Mouse (Mus musculus) lung, postnatal 0 days (tissue): ENCODE measurements at regions not wholly inside any gene's neighbourhood (a gene's known extent, or its start where the extent isn't known, plus 50 kb on each side); places are given as distances from the start of the nearest gene placed in this dataset.

Experiments
- ATAC-seq: fragments of 200-750 bp; cut with Nextera tagmentation; 2 replicates; pipeline ENCODE4 v1.8.0; 2017; ENCODE audit warnings: moderate library complexity
- DNase-seq: peaks from one replicate; pipeline ENCODE4 v3.0.0-alpha.2; 2016; ENCODE audit warnings: low spot score
- H3K27ac ChIP-seq: fragments of 300-500 bp; sonication (generic); 2 replicates; pipeline ENCODE4 v1.5.1; 2014; ENCODE audit warnings: antibody characterized with exemption, mild to moderate bottlenecking, low read length, mixed read lengths
- H3K27me3 ChIP-seq: fragments of 300-500 bp; sonication (generic); replicated peaks from 2 replicates; pipeline ENCODE4 v1.6.1; 2014; ENCODE audit warnings: low read length, mixed read lengths; ENCODE audit not compliant: insufficient read depth
- H3K36me3 ChIP-seq: fragments of 300-500 bp; sonication (generic); 2 replicates; pipeline ENCODE4 v1.6.1; 2014; ENCODE audit warnings: low read length, mixed read lengths; ENCODE audit not compliant: insufficient read depth
- H3K4me1 ChIP-seq: fragments of 300-500 bp; sonication (generic); 2 replicates; pipeline ENCODE4 v1.6.1; 2014; ENCODE audit warnings: antibody characterized with exemption, low read depth, low read length, mixed read lengths; ENCODE audit not compliant: insufficient read depth
- H3K4me2 ChIP-seq: fragments of 300-500 bp; sonication (generic); replicated peaks from 2 replicates; pipeline ENCODE4 v1.6.1; 2014; ENCODE audit warnings: low read depth, mild to moderate bottlenecking, low read length, moderate library complexity, mixed read lengths
- H3K4me3 ChIP-seq: fragments of 300-500 bp; sonication (generic); 2 replicates; pipeline ENCODE4 v1.5.1; 2014; ENCODE audit warnings: low read depth, low read length
- H3K9ac ChIP-seq: fragments of 300-500 bp; sonication (generic); replicated peaks from 2 replicates; pipeline ENCODE4 v1.6.1; 2014; ENCODE audit warnings: low read depth, mild to moderate bottlenecking
- H3K9me3 ChIP-seq: fragments of 300-500 bp; sonication (generic); 2 replicates; pipeline ENCODE4 v1.6.1; 2016; ENCODE audit warnings: low read length, mixed read lengths
- CTCF ChIP-seq: IDR thresholded peaks from 2 replicates; pipeline ENCODE4 v1.5.1; 2016; ENCODE audit warnings: antibody characterized with exemption, mild to moderate bottlenecking
- EP300 ChIP-seq: IDR thresholded peaks from 2 replicates; pipeline ENCODE4 v1.6.1; 2016; ENCODE audit warnings: antibody characterized with exemption, mild to moderate bottlenecking, control low read depth
- WGBS: fragments of 180-500 bp; shearing (Covaris S2); extraction: QIAGEN DNeasy Blood & Tissue Kit; methylation state at CpG from one replicate; pipeline ENCODE4 v1.1.7; 2014; 5-methylcytosine and 5-hydroxymethylcytosine counted together

DNA sequence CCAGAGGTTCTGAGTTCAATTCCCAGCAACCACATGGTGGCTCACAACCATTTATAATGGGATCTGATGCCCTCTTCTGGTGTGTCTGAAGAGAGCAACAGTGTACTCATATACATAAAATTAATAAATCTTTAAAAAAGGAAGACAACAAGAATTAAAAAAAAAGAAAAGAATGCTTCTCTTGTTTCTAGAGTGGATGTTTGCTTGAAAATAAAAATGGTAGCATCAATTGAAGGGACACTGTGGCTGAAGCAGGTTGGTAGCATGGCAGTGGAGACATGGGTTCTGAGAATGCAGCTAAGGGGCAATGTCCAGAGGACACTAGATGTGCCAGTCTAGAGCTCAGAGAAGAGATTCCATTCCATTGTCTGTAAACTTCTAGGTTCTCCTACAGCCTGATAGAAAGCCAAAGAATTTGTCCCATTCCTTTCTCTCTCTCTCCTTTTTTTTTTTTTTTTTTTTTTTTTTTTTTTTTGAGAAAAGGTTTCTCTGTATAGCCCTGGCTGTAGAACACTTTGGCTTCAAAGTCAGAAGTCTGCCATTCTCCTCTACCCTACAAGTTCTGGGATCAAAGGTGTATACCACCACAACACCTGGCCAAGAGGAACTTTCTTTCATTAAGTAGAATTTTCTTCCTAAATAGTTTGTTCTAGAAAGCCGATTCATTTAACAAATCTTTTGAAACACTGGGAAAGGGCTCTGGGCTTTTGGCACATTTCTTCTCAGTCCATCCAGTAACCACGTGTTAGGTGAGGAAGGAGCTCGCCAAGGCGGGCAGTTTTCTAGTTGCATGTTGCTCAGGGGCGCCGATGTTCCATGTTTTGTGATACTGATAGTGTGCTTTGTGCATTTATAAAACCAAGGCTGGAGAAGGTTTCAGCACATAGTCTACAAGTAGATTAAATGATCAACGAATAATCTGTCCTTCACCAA, 158.1 kb downstream of the Qrsl1 start:
- Histone ChIP-seq H3K4me1 (no peaks in the 10 kb centered on the region), H3K27me3 (no peaks in the 10 kb centered on the region), H3K4me3 (no peak overlapping the region), H3K27ac (no peak overlapping the region), H3K9ac (no peak overlapping the region), H3K4me2 (no peak overlapping the region), H3K36me3 (no peaks in the 10 kb centered on the region), H3K9me3 (no peaks in the 10 kb centered on the region)
- ATAC-seq (no peak), DNase-seq (no peak)
- WGBS = 92% methylated on average over 7 of the region's 7 CpGs
- TF ChIP-seq EP300 (no peak), CTCF (no peak)

DNA sequence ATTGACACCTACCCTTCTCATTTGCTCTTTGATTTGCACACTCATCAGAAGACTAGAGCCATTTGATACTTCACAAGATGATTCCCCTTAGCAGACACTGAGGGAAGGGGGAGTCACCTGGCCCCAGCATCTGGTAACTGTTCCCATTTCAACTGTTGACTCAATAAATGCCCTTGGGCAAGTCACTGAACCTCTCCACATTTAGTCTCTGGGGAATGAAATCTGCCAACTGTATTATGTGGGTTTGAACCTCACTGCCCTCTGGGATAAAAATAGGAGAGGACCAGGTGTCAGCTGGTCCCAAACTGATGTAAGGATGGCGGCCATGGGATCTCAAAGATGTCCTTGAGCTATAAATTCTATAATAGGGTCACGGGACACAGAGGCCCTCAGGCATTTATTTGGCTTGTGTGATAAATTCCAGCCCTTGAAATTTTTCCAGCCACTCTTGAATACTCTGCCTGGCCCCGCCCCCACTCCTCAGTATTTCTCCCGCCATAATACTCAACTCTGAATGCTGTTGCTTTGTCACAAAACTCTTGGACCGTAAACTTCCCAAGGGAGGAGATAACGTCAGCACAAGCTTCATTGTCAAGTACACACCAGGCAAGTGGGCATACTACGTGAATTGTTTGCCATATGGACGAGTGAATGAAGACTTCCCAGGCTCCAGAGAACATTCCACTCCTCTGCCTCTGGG, 155.5 kb downstream of the Qrsl1 start:
- Histone ChIP-seq H3K27ac (no peak overlapping the region), H3K9ac (no peak overlapping the region), H3K4me1 (no peaks in the 10 kb centered on the region), H3K4me3 (no peak overlapping the region), H3K36me3 (no peaks in the 10 kb centered on the region), H3K4me2 (no peak overlapping the region), H3K27me3 (no peaks in the 10 kb centered on the region), H3K9me3 (no peaks in the 10 kb centered on the region)
- WGBS = 50% methylated on average over 8 of the region's 8 CpGs
- TF ChIP-seq CTCF (no peak), EP300 (no peak)
- ATAC-seq = no peak
- no peak for DNase-seq

GRCm38 (mm10) chr10:43746631-43747001, 154.9 kb downstream of the Qrsl1 start:
- Histone ChIP-seq H3K9ac (no peak overlapping the region), H3K4me1 (no peaks in the 10 kb centered on the region), H3K4me3 (no peak overlapping the region), H3K27me3 (no peaks in the 10 kb centered on the region), H3K9me3 (no peaks in the 10 kb centered on the region), H3K36me3 (no peaks in the 10 kb centered on the region), H3K27ac (no peak overlapping the region), H3K4me2 (no peak overlapping the region)
- no peak for ATAC-seq
- DNase-seq = no peak
- TF ChIP-seq CTCF (no peak), EP300 (no peak)
- 82% methylated on average over 1 of the region's 1 CpGs for WGBS

- 88% methylated on average over 4 of the region's 4 CpGs for WGBS
- no peaks in the 10 kb centered on the region for H3K4me1 ChIP-seq
- DNase-seq = no peak
Observed at GRCm38 (mm10) chr10:43747541-43747940, 154.0 kb downstream of the Qrsl1 start.

DNA sequence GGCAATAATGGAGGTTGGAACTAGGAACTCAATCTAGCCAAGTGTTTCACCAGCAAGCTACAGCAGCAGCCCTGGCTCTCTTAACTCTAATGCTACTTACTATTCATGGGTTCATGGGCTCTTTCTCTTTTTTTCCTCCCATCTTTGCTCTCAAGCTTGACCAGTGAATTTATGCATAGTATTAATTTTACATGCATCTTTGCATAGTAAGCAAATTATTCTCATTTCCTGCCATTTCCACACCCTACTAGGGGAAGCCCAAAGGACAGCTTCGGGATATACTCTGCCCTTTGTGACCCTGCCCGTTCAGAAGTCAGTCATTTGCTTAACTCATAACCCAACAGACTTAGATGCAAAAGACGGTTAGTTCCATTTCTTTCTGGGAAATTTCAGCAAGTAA, 153.2 kb downstream of the Qrsl1 start:
- TF ChIP-seq EP300 (no peak), CTCF (no peak)
- Histone ChIP-seq H3K9ac (no peak overlapping the region), H3K4me2 (no peak overlapping the region), H3K4me3 (no peak overlapping the region), H3K4me1 (no peaks in the 10 kb centered on the region), H3K27ac (no peak overlapping the region), H3K27me3 (no peaks in the 10 kb centered on the region), H3K9me3 (no peaks in the 10 kb centered on the region), H3K36me3 (no peaks in the 10 kb centered on the region)
- no peak for DNase-seq
- 75% methylated on average over 3 of the region's 3 CpGs for WGBS
- no peak for ATAC-seq

More at GRCm38 (mm10) chr10:43747541-43747940, 154.0 kb downstream of the Qrsl1 start:
- no peaks in the 10 kb centered on the region for H3K27me3 ChIP-seq
- H3K4me2 ChIP-seq = no peak overlapping the region
- no peaks in the 10 kb centered on the region for H3K9me3 ChIP-seq
- no peak overlapping the region for H3K9ac ChIP-seq
- ATAC-seq = no peak
- no peak overlapping the region for H3K27ac ChIP-seq
- TF ChIP-seq EP300 (no peak), CTCF (no peak)
- H3K36me3 ChIP-seq = no peaks in the 10 kb centered on the region
- H3K4me3 ChIP-seq = no peak overlapping the region

DNA sequence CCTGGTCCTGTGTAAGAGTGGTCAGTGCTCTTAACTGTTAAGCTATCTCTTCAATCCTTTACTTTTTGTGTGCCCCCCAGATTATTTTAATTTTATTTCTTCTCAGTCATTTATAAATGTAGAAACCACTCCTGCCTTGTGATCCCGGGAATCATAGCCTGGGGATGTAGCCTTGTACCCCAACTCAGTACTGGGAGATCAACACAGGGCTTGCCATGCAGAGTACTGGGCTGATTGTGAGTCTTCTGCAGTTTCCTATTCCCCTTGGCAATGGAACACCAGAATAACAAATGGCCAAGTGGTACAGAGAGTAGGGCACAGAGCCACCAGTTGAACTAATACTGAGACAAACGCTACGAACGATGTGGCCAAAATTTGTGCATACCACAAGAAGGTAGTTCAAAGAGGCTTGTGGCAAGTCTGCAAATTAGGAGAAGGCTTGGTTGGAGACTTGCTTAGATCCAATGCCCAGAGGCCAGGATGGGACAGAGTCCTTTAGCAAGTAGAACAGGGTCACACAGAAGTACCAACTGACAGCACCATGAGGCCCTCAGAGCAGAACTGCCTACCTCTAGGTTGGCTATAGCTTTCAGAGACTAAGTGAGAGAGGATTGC, 151.9 kb downstream of the Qrsl1 start:
- DNase-seq (no peak), ATAC-seq (no peak)
- Histone ChIP-seq H3K9ac (no peak overlapping the region), H3K27me3 (no peaks in the 10 kb centered on the region), H3K27ac (no peak overlapping the region), H3K9me3 (no peaks in the 10 kb centered on the region), H3K4me3 (no peak overlapping the region), H3K36me3 (no peaks in the 10 kb centered on the region), H3K4me1 (no peaks in the 10 kb centered on the region), H3K4me2 (no peak overlapping the region)
- WGBS = 90% methylated on average over 4 of the region's 4 CpGs
- TF ChIP-seq EP300 (no peak), CTCF (no peak)
